Mouse (Mus musculus): ENCODE data around the gene Cnn3. TPM values are rescaled to one million over a fixed set of nuclear protein-coding genes. Genes with fewer than 3 reads are reported as not detected.

Gene Cnn3
- total RNA-seq, 2 experiments from 2014 or later = 65.0 to 67.9 TPM

Other genes starting within 250 kb of the Cnn3 start
- 10 to 100 TPM; 31.1 to 34.4 TPM for gene Tmem56, start 143.4 kb upstream of the Cnn3 start, total RNA-seq (2021)
- 10 to 100 TPM; 17.1 to 18.5 TPM for gene Alg14, start 134.7 kb upstream of the Cnn3 start, total RNA-seq (2021)
- not detected for gene Slc44a3, start 105.9 kb downstream of the Cnn3 start, total RNA-seq (2021)
- gene 4930432M17Rik, start 244.3 kb downstream of the Cnn3 start, total RNA-seq (2021) = not detected

Data from left cerebral cortex, postnatal 14 days (tissue).